10 mouse cellular contexts compared by ENCODE assay signal in the genomic region with DNA sequence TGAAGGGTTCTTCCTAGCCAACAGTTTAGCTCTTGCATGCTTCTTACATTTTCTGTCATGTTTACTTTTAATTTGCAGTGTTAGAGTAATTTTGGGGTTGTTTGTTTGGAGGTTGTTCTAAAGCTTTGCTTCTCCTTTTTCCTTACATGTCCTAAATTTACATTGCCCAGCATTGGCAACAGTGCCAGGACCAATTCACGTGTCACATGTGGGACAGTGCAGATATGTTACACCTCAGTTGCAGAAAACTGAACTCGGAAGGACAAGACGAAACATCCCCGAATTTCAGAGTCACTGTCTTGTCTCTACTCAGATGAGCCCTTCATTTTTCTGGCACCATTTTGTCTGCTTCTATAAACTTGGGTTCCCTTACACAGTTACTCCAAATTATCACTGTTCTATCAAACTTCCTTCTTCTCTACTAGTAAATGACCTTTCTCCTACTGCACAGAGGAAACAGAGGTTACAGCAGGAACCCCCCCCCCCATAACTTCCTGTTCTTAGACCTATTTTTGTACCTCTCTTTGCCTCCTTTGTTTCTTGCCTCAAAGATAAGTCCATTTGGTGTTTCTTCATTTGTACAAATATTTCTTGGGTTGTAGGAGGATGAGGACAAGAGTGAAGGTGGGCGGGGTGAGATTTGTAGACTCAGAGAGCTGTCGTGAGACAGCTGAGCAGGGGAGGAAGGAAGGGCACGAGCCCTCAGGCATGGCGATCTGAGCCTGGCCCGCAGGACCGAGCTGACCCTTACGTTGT.
DNase-seq lines count a peak whose midpoint lies in the region; ATAC-seq and TF ChIP-seq lines count a peak whose summit lies in the region.
"Had no signal": no experiment of that assay in that cellular context is flagged by ENCODE, and none has a peak within 500 bp of the region (broad histone marks: within the 10 kb centered on the region; RNA-seq: fewer than 3 reads in every experiment).

No protein-coding gene starts in this region.

- H3K9ac ChIP-seq in liver, embryonic 13.5 days: no peak overlapping the region

- no peaks in the 10 kb centered on the region for H3K27me3 ChIP-seq in liver, embryonic 13.5 days

- H3K36me3 ChIP-seq in liver, embryonic 13.5 days: no peaks in the 10 kb centered on the region

- ATAC-seq in liver, embryonic 13.5 days (ENCODE audit: low read depth): 0 out of 2 replicates have a peak, but pooled peaks have one; percentile 36

- TF ChIP-seq POLR2A in bone marrow macrophage, adult 2 months (IDR thresholded peaks at IDR 0.05; ENCODE audit: borderline replicate concordance, low read depth, low read length): no peak

- peak overlapping the region; percentile 40 for H3K4me3 ChIP-seq in bone marrow macrophage, adult 2 months (ENCODE audit: insufficient read depth, low read length)
- H3K4me3 ChIP-seq in liver, embryonic 13.5 days (replicated peaks): no peak overlapping the region

- H3K4me1 ChIP-seq in bone marrow macrophage, adult 2 months (ENCODE audit: control insufficient read depth, insufficient read depth, low read length): peaks cover 60% of the 10 kb centered on the region
- peaks cover 58% of the 10 kb centered on the region for H3K4me1 ChIP-seq in liver, embryonic 13.5 days (replicated peaks)

- peak overlapping the region; percentile 27; the same call in 1 of the 2 replicates for H3K4me2 ChIP-seq in liver, embryonic 13.5 days

- H3K27ac ChIP-seq in bone marrow macrophage, adult 2 months (ENCODE audit: insufficient read depth, low read depth, low read length): peak overlapping the region; percentile 85
- H3K27ac ChIP-seq in liver, embryonic 13.5 days: peak overlapping the region; percentile 58
- H3K27ac ChIP-seq: kidney, postnatal 0 days had no signal

- H3K9me3 ChIP-seq in liver, embryonic 13.5 days (replicated peaks): no peaks in the 10 kb centered on the region

- DNase-seq in kidney, adult 11 months: peak; percentile 24
- no peak for DNase-seq in kidney, adult 18-20 months
- no peak for DNase-seq in liver, embryonic 13.5 days
- DNase-seq in skeletal muscle tissue, adult 2 months (ENCODE audit: low read depth, low spot score): peak; percentile 25
- DNase-seq in gastrocnemius, adult 18-20 months (ENCODE audit: low spot score): no peak
- DNase-seq in right cerebral cortex, adult 18-20 months: no peak
- no peak for DNase-seq in cerebellum, adult 11-12 months
- DNase-seq: midbrain, embryonic 14.5 days had no signal

- 24% methylated on average over 11 of the region's 11 CpGs for WGBS in liver, embryonic 13.5 days (ENCODE audit: insufficient replicate concordance)

- TF ChIP-seq CTCF in bone marrow macrophage, adult 2 months (IDR thresholded peaks at IDR 0.05; ENCODE audit: low read depth, low read length): no peak

Comparison
In these comparisons a context has a peak if more than half of its experiments do, and no peak if none do; other contexts are left out.
1. DNase-seq: peak in kidney, adult 11 months (single experiment) and skeletal muscle tissue, adult 2 months (single experiment); none in kidney, adult 18-20 months (single experiment), liver, embryonic 13.5 days (single experiment), gastrocnemius, adult 18-20 months (single experiment), right cerebral cortex, adult 18-20 months (single experiment) and cerebellum, adult 11-12 months (single experiment).